Mouse (Mus musculus): ENCODE measurements at regions not wholly inside any gene's neighbourhood (a gene's known extent, or its start where the extent isn't known, plus 50 kb on each side); places are given as distances from the start of the nearest gene placed in this dataset.
A peak's percentile ranks its signal among the peaks of the same experiment; 100 is the strongest.

DNA sequence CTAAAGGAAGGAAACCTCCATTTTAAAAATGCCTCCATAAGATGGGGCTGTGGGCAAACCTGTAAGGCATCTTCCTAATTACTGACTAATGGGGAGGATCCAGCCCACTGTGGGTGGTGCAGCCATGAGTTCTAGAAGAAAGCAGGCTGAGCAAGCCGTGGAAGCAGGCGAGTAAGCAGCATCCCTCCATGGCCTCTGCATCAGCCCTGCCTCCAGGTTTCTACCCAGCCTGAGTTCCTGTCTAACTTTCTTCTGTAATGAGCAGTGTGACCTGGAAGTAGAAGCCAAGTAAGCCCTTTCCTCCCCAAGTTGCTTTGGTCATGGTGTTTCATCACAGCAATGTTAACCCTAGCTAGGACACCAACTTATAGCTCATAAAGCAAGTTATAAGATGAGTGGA lies 66.5 kb upstream of the Twist2 start:
- DNase-seq (ENCODE audit: low spot score in 2 of 2), result no peak

GRCm38 (mm10) chr1:91735436-91735835 lies 65.8 kb upstream of the Twist2 start:
- no peak for DNase-seq (ENCODE audit: low spot score in 2 of 2)

- no peak for DNase-seq (ENCODE audit: low spot score in 2 of 2)
These were observed 60.6 kb upstream of the Twist2 start for GRCm38 (mm10) chr1:91740661-91741060.

DNA sequence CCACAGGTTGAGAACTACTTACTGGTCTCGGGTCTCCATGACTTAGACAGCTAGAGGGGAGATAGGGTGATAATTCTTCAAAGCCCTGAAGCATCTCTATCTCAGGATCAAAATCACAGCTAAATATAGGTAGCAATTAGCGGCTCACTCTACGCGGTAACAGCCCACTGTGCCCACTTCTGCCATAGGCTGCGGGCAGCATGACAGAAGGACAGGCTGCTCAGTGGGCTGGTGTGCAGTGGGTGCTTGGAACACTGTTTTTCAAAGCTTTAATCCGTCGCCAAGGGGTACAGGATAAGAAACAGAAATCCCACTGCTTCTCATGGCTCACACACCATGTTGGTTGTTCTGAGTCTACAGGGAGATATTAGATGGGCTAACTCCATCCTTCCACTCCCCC lies 59.2 kb upstream of the Twist2 start:
- DNase-seq (ENCODE audit: low spot score in 2 of 2), result peak in 1 of 2 experiments; percentile 15

GRCm38 (mm10) chr1:91742914-91743313 lies 58.3 kb upstream of the Twist2 start:
- DNase-seq (ENCODE audit: low spot score in 2 of 2), result no peak

- no peak for DNase-seq (ENCODE audit: low spot score in 2 of 2)
These were observed 57.2 kb upstream of the Twist2 start for GRCm38 (mm10) chr1:91744076-91744475.

GRCm38 (mm10) chr1:91744701-91745100 lies 56.6 kb upstream of the Twist2 start:
- DNase-seq (ENCODE audit: low spot score in 2 of 2), result no peak

GRCm38 (mm10) chr1:91747583-91747982 lies 53.7 kb upstream of the Twist2 start:
- DNase-seq (ENCODE audit: low spot score in 2 of 2), result no peak
